Mouse (Mus musculus): ENCODE results near the gene Rab3c. TPM values are rescaled to one million over a fixed set of nuclear protein-coding genes. Genes with fewer than 3 reads are reported as not detected.

Gene Rab3c
- polyA plus RNA-seq, 2 experiments: 0.03 to 0.31 TPM

DNA sequence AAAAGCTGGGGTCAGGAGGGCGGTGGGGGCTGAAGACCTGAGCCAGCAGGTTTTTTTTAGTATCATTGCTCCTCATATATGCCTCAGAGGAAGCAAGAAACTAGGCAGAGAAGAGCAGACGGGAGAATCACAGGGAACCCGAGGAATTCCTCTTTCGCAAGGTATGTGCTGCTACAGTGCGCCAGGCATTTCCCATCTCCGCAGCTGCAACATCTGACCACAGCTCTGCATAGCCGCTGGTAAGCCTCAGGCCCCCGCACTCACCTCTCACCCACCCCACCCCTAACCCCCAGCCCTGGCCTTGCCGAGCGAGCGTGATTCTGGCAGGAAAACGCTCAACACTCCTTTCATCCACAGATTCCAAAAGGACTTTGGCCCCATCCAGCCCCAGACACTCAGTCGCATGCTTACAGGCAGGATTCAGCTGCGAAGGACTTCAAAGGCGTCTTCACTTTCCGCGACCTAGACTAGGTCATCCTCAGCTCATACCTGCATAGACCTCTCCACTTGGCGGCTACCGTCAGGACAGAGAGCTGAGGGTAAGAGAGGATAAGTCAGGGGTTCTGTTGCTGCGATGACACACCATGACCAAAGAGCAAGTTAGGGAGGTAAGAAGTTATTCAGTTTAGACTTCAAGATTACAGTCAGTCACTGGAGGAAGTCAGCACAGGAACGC, 274.6 kb downstream of the Rab3c start:
- no peak for TF ChIP-seq POLR2A (IDR thresholded peaks at IDR 0.05; ENCODE audit: borderline replicate concordance, extremely low read depth, insufficient read depth, insufficient read length)
- Histone ChIP-seq H3K27me3 (ENCODE audit: control insufficient read depth, insufficient read depth, low read length) (no peaks in the 10 kb centered on the region), H3K9ac (ENCODE audit: low read depth, low read length, severe bottlenecking) (no peak overlapping the region), H3K27ac (replicated peaks; ENCODE audit: low read depth, low read length) (no peak overlapping the region), H3K9me3 (ENCODE audit: control insufficient read depth, low read length) (no peaks in the 10 kb centered on the region), H3K4me2 (replicated peaks; ENCODE audit: low read depth, low read length, severe bottlenecking) (0 out of 2 replicates have a peak overlapping the region, but pooled peaks have one; percentile 15), H3K4me3 (replicated peaks; ENCODE audit: low read length) (no peak overlapping the region), H3K36me3 (ENCODE audit: control insufficient read depth, insufficient read depth, low read length) (no peaks in the 10 kb centered on the region), H3K4me1 (ENCODE audit: control insufficient read depth, insufficient read depth, low read length) (no peaks in the 10 kb centered on the region)
- no peak for ATAC-seq (ENCODE audit: low FRiP score, low read depth)
- no peak for DNase-seq (ENCODE audit: low spot score)
- 36% methylated on average over 21 of the region's 21 CpGs for WGBS

Other genes starting within 250 kb of the Rab3c start
- 0.19 and 0.23 TPM in 2 replicates for gene Gapt, start 76.2 kb upstream of the Rab3c start, polyA plus RNA-seq (2012; rRNA removed)
- 0.35 TPM in 1 of 2 replicates, not detected in the other for gene Gapt, start 76.2 kb upstream of the Rab3c start, polyA plus RNA-seq (2014; fragmentation: Nextera tagmentation; extraction: Ambion mirVana)
- gene Plk2, start 114.0 kb upstream of the Rab3c start, polyA plus RNA-seq (2012; rRNA removed): 59.5 and 61.9 TPM in 2 replicates
- gene Plk2, start 114.0 kb upstream of the Rab3c start, polyA plus RNA-seq (2014; fragmentation: Nextera tagmentation; extraction: Ambion mirVana): 119 and 139 TPM in 2 replicates

Data from limb, embryonic 14.5 days (tissue).